Mouse (Mus musculus) CH12.LX (cell line): ENCODE measurements at regions not wholly inside any gene's neighbourhood (a gene's known extent, or its start where the extent isn't known, plus 50 kb on each side); places are given as distances from the start of the nearest gene placed in this dataset.

ENCODE experiments used
- DNase-seq: peaks from one replicate; pipeline ENCODE4 v3.0.0-alpha.2; 2013; ENCODE audit errors: extremely low read depth
- H3K27ac ChIP-seq: 2 replicates; pipeline ENCODE4 v1.5.1; 2012; ENCODE audit warnings: low read depth, mild to moderate bottlenecking, control low read depth, moderate library complexity; ENCODE audit not compliant: insufficient read depth
- H3K27me3 ChIP-seq: replicated peaks from 2 replicates; pipeline ENCODE3; 2012; ENCODE audit warnings: inconsistent platforms
- H3K36me3 ChIP-seq, 2 experiments: replicated peaks in 1 of 2; 2 replicates each; pipeline versions ENCODE3 to v1.6.1; 2012; ENCODE audit warnings: inconsistent platforms in 1 of 2, low read length in 1 of 2, mild to moderate bottlenecking in 1 of 2, mixed read lengths in 1 of 2, moderate library complexity in 1 of 2; ENCODE audit not compliant: control insufficient read depth in 1 of 2, insufficient read depth in 1 of 2
- H3K4me1 ChIP-seq, 2 experiments: 2 replicates each; pipeline ENCODE4 v1.6.1; 2012; ENCODE audit warnings: inconsistent platforms in 1 of 2, moderate library complexity in 1 of 2; ENCODE audit not compliant: insufficient read depth in 2 of 2, control insufficient read depth in 1 of 2
- H3K4me2 ChIP-seq: 2 replicates; pipeline ENCODE4 v1.6.1; 2012; ENCODE audit warnings: low read depth, mild to moderate bottlenecking, control low read depth; ENCODE audit not compliant: poor library complexity, insufficient read depth, severe bottlenecking
- H3K4me3 ChIP-seq, 3 experiments: fragments of 150-350 bp in 1 of 3; sonication (generic) in 1 of 3; replicated peaks in 1 of 3; 2 replicates each; pipeline versions ENCODE3 to v1.5.1; 2011 to 2012; ENCODE audit warnings: low read depth in 2 of 3, low read length in 2 of 3, mild to moderate bottlenecking in 2 of 3, moderate library complexity in 2 of 3, control low read depth in 1 of 3, improper control_type of control experiment in 1 of 3, inconsistent platforms in 1 of 3, mixed read lengths in 1 of 3; ENCODE audit not compliant: poor library complexity in 1 of 3
- H3K79me2 ChIP-seq: replicated peaks from 2 replicates; pipeline ENCODE4 v1.6.1; 2012; ENCODE audit warnings: mild to moderate bottlenecking, moderate library complexity; ENCODE audit not compliant: control insufficient read depth, poor library complexity, insufficient read depth, severe bottlenecking; ENCODE audit errors: extremely low read depth
- H3K9ac ChIP-seq: 2 replicates; pipeline ENCODE4 v1.6.1; 2012; ENCODE audit warnings: low read depth, mild to moderate bottlenecking, control low read depth, moderate library complexity; ENCODE audit not compliant: insufficient read depth
- H3K9me3 ChIP-seq: replicated peaks from 2 replicates; pipeline ENCODE3; 2012; ENCODE audit warnings: low read length, inconsistent platforms, mixed read lengths
- BHLHE40 ChIP-seq: IDR thresholded peaks from 2 replicates; pipeline ENCODE4 v1.6.1; 2011; ENCODE audit warnings: mild to moderate bottlenecking, low read depth, low read length, improper control_type of control experiment
- CHD2 ChIP-seq: IDR thresholded peaks from 2 replicates; pipeline ENCODE4 v1.6.1; 2011; ENCODE audit warnings: low read length, improper control_type of control experiment
- E2F4 ChIP-seq: IDR thresholded peaks from 2 replicates; pipeline ENCODE4 v1.6.1; 2011; ENCODE audit warnings: low read depth, low read length, improper control_type of control experiment; ENCODE audit not compliant: insufficient replicate concordance
- IRF4 ChIP-seq: IDR thresholded peaks from 2 replicates; pipeline ENCODE4 v1.6.1; 2014; ENCODE audit warnings: low read depth, mild to moderate bottlenecking, inconsistent platforms, low read length, improper control_type of control experiment
- JUND ChIP-seq: conservative IDR thresholded peaks from 2 replicates; pipeline ENCODE4 v1.6.1; 2011; ENCODE audit warnings: low read depth, low read length, improper control_type of control experiment
- KAT2A ChIP-seq: IDR thresholded peaks from 2 replicates; pipeline ENCODE4 v1.6.1; 2012; ENCODE audit warnings: low read length, improper control_type of control experiment, inconsistent platforms; ENCODE audit not compliant: insufficient replicate concordance
- MXI1 ChIP-seq: IDR thresholded peaks from 2 replicates; pipeline ENCODE4 v1.6.1; 2011; ENCODE audit warnings: mild to moderate bottlenecking, low read depth, low read length, improper control_type of control experiment
- MYC ChIP-seq: IDR thresholded peaks from 2 replicates; pipeline ENCODE4 v1.6.1; 2011; ENCODE audit warnings: low read depth, mild to moderate bottlenecking, improper control_type of control experiment, low read length
- NELFE ChIP-seq: IDR thresholded peaks from 2 replicates; pipeline ENCODE4 v1.6.1; 2011; ENCODE audit warnings: low read depth, low read length, improper control_type of control experiment
- NRF1 ChIP-seq: IDR thresholded peaks from 2 replicates; pipeline ENCODE4 v1.6.1; 2014; ENCODE audit warnings: low read depth, mild to moderate bottlenecking, inconsistent platforms, low read length, improper control_type of control experiment, moderate library complexity
- POLR2AphosphoS2 ChIP-seq: IDR thresholded peaks from 2 replicates; pipeline ENCODE4 v1.6.1; 2011; ENCODE audit warnings: low read depth, low read length, improper control_type of control experiment
- RAD21 ChIP-seq: IDR thresholded peaks from 2 replicates; pipeline ENCODE4 v1.6.1; 2011; ENCODE audit warnings: low read depth, mild to moderate bottlenecking, low read length, improper control_type of control experiment, moderate library complexity
- SIN3A ChIP-seq: IDR thresholded peaks from 2 replicates; pipeline ENCODE4 v1.6.1; 2012; ENCODE audit warnings: low read length, improper control_type of control experiment, inconsistent platforms
- TCF12 ChIP-seq: IDR thresholded peaks from 2 replicates; pipeline ENCODE4 v1.6.1; 2014; ENCODE audit warnings: low read depth, mild to moderate bottlenecking, inconsistent platforms, low read length, improper control_type of control experiment
- USF1 ChIP-seq: IDR thresholded peaks from 2 replicates; pipeline ENCODE4 v1.6.1; 2014; ENCODE audit warnings: low read depth, mild to moderate bottlenecking, inconsistent platforms, low read length, improper control_type of control experiment
- ZC3H11A ChIP-seq: IDR thresholded peaks from 2 replicates; pipeline ENCODE4 v1.6.1; 2012; ENCODE audit warnings: low read depth, mild to moderate bottlenecking, inconsistent platforms, low read length, improper control_type of control experiment
- ZKSCAN1 ChIP-seq: IDR thresholded peaks from 2 replicates; pipeline ENCODE4 v1.6.1; 2012; ENCODE audit warnings: low read depth, inconsistent platforms, low read length, improper control_type of control experiment, borderline replicate concordance
- ZNF384 ChIP-seq: IDR thresholded peaks from 2 replicates; pipeline ENCODE4 v1.6.1; 2012; ENCODE audit warnings: low read depth, low read length, improper control_type of control experiment, inconsistent platforms
- dilution Hi-C: fragments of 300-500 bp; cut with MboI; formaldehyde crosslinking; loops from 2 replicates; pipeline ENCODE4 v1.14.3; 2020; ENCODE audit warnings: low sequenced_read_pairs; ENCODE audit not compliant: extremely low pct_unique_long_range_greater_than_20kb, extremely low pct_ligation_motif_present
- in situ Hi-C: fragments of 300-500 bp; cut with MboI; formaldehyde crosslinking; loops from 3 replicates; pipeline ENCODE4 v1.14.3; 2019; ENCODE audit warnings: low sequenced_read_pairs, low pct_ligation_motif_present, low pct_unique_long_range_greater_than_20kb, mixed read lengths

DNA sequence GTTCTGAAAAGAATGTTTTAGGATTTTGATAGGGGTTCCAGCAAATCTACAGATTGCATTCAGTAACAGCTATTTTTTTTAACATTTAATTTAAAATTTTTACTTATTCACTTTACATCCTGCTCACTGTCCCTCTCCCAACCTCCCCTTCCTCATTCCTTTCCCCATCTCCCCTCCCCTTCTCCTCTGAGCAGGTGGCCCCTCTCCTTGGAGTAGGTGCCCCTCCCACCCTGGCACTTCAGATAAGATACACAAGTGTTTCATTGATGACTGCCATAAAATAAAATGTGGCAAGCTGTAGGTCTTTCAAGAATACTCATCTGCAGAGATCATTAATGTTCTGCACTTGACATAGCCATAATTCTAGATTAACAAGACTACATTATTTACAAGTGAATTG, 146.1 kb downstream of the Gm21750 start:
- no peak for TF ChIP-seq E2F4
- TF ChIP-seq MXI1: no peak
- no peak for TF ChIP-seq IRF4

DNA sequence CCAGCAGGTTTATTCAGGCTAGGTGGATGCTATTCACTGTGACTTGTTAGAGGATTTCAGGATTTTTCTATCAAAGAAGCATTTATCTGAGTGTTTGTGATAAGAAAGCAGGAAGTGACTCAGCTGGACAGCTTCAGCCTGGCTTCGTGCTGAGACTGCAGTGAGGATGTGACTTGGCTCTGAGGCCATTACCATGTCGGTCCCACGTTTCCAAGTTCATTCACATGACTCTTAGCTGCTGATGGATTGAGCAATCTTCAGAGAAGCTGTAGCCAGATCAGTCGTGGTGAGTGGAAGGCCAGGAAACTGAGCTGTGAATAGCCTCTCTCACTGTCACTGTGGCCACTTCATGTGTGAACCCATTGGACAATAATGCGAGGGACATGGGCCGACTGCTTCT, 177.9 kb downstream of the Gm21750 start:
- no peaks in the 10 kb centered on the region for H3K79me2 ChIP-seq
- H3K9me3 ChIP-seq: no peaks in the 10 kb centered on the region
- no peak overlapping the region for H3K27ac ChIP-seq
- in situ Hi-C loops: no loop called here
- no peaks in the 10 kb centered on the region for H3K27me3 ChIP-seq
- no peak overlapping the region for H3K4me3 ChIP-seq
- no peak for DNase-seq
- no peak overlapping the region for H3K4me2 ChIP-seq
- H3K36me3 ChIP-seq: no peaks in the 10 kb centered on the region
- H3K9ac ChIP-seq: no peak overlapping the region
- dilution Hi-C loops: no loop called here
- no peak for TF ChIP-seq BHLHE40
- no peak for TF ChIP-seq CHD2
- no peak for TF ChIP-seq NELFE
- TF ChIP-seq USF1: no peak
- no peak for TF ChIP-seq ZC3H11A
- no peak for TF ChIP-seq POLR2AphosphoS2
- no peak for TF ChIP-seq RAD21
- TF ChIP-seq TCF12: no peak
- no peak for TF ChIP-seq SIN3A
- no peak for TF ChIP-seq JUND
- TF ChIP-seq MYC: no peak
- TF ChIP-seq ZNF384: no peak
- TF ChIP-seq NRF1: no peak
- H3K4me1 ChIP-seq: no peaks in the 10 kb centered on the region

More for the DNA sequence above, 146.1 kb downstream of the Gm21750 start:
- H3K4me1 ChIP-seq: peaks cover under 1 to 2% of the 10 kb centered on the region in 2 experiments; a peak in 3 of 4 replicates
- no peaks in the 10 kb centered on the region for H3K27me3 ChIP-seq
- in situ Hi-C loops (no loop called here), dilution Hi-C loops (no loop called here)
- H3K36me3 ChIP-seq: no peaks in the 10 kb centered on the region
- H3K9ac ChIP-seq: no peak overlapping the region
- H3K9me3 ChIP-seq: no peaks in the 10 kb centered on the region
- no peak overlapping the region for H3K4me3 ChIP-seq
- H3K79me2 ChIP-seq: no peaks in the 10 kb centered on the region
- H3K27ac ChIP-seq: no peak overlapping the region
- no peak for DNase-seq
- H3K4me2 ChIP-seq: no peak overlapping the region

DNA sequence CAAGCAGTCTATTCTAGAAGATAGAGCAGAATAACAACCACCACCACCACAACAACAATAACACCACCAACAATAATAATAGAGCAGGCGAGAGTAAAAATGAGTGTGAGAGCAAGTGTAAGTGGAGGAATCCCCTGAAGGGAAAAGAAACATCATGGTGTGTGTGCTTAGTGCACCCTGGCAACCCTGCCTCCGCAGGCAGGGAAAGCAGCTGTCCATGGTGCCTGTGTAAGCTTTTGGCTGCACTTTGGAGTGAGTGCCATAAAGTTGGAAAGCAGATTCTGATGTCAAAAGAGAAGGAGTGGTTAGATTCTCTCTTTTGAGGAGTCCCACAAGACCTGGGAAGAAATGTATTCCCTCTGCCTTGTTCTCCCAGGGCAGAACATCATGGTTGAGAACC, 200.8 kb downstream of the Gm21750 start:
- H3K4me1 ChIP-seq: no peaks in the 10 kb centered on the region
- in situ Hi-C loops: no loop called here
- dilution Hi-C loops: no loop called here
- TF ChIP-seq KAT2A (no peak), JUND (no peak), POLR2AphosphoS2 (no peak), ZKSCAN1 (no peak)
- TF ChIP-seq, all 38 proteins: peak for 0
- H3K9ac ChIP-seq: no peak overlapping the region
- no peak overlapping the region for H3K4me3 ChIP-seq
- H3K27me3 ChIP-seq: no peaks in the 10 kb centered on the region
- H3K9me3 ChIP-seq: no peaks in the 10 kb centered on the region
- H3K27ac ChIP-seq: no peak overlapping the region
- no peak for DNase-seq
- H3K79me2 ChIP-seq: no peaks in the 10 kb centered on the region
- no peak overlapping the region for H3K4me2 ChIP-seq
- H3K36me3 ChIP-seq: no peaks in the 10 kb centered on the region
